Mouse (Mus musculus) MEL-GATA-1-ER (cell line): ENCODE measurements around the gene Med16.
"Not testable (repeated sequence)": the region's sequence is repeated elsewhere in the genome, so short reads cannot be mapped to it uniquely, and the experiment has no call there.

Experiments
- DNase-seq: peaks from one replicate; pipeline ENCODE4 v3.0.0-alpha.2; 2012; ENCODE audit warnings: low read depth; ENCODE audit errors: extremely low read depth

Gene Med16

GRCm38 (mm10) chr10:79917532-79918100 lies 8.9 kb upstream of the Med16 start:
- DNase-seq, result no peak

DNA sequence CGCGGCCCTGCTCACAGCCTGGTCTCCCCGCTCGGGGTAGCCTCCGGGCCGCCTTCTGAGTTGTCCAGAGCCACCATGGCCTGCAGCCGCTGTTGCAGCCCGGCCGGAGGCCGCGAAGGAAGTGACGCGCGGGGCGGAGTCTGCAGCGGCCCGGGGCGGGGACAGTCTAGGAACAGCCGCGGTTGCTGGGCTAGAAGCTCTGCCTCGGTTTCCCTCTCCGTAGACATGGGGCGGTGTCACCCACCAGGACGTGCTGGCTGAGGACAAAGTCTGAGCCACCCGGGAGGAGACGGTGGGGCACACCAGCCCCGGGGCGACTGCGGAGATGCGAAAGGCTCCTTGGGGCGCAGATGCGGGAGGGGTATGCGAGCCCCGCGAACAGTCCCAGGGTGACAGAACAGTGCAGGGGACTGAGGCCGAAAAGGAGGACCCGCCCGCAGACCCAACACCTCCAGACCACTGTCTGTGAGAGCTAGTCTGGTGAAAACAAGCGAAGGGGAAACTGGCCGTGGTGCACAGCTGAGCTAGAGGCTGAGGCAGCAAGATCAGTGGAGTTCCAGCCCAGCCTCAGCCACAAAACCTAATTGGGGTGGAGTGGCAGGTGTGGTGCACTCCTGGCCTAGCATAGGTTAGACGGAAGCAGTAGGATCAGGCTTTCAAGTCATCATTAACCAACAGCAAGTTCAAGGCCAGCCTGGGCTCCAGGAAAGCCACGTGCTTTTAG lies 8.2 kb upstream of the Med16 start, which contains the start of gene Kiss1r:
Kiss1r (plus strand) TSS at position 164 of the 724 bp plus-strand sequence.
- no peak for DNase-seq

DNA sequence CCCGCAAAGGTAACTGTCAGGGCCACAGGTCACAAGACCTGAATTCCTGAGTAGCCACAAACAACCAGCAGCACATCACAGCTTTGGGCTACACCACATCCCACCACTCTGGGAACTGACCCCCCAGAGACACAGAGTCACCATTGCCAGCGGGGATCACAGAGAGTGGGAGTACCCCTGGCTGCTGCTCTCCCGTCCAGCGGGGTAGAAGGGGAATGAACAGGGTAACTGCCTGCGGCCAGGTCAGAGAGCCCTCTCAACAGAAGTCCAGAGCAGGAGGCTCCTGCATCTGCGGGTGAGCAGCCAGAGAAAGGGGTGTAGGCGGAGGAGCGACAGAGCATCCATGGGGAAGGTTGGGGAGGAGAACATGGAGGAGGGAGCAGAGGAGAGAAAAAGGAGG lies 7.4 kb upstream of the Med16 start:
- DNase-seq, result no peak

- no peak for DNase-seq
Measured at GRCm38 (mm10) chr10:79914948-79915596, 6.3 kb upstream of the Med16 start.

GRCm38 (mm10) chr10:79914131-79914947 lies 5.6 kb upstream of the Med16 start:
- peak; percentile 74 for DNase-seq

GRCm38 (mm10) chr10:79912412-79912811 lies 3.7 kb upstream of the Med16 start:
- DNase-seq, result no peak

DNA sequence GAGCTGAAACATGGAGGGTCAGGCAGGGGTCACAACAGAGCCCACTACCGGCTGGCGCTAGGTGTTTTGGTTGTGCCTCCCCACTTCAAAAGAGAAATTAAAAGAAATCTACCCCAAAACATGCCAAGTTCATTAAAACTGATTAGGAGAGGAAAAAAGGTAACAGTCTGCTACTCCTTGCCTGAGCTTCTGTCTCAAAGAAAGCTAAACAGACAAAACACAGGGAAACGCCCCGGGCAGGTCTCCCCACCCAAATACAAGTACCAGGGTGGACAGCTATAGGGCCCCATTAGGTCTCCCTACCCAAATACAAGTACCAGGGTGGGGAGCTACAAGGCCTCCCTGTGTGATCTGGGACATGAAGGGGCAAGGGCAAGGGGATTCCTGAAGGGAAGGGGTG lies 1.8 kb upstream of the Med16 start, which contains the start of gene Gm26602:
Gm26602 (plus strand) TSS at position 301 of the 400 bp plus-strand sequence.
- no peak for DNase-seq

- peak; percentile 86 for DNase-seq
Measured at GRCm38 (mm10) chr10:79909092-79909922, 584 bp upstream of the Med16 start.

GRCm38 (mm10) chr10:79907415-79907814 lies 1.3 kb downstream of the Med16 start:
- DNase-seq, result no peak

DNA sequence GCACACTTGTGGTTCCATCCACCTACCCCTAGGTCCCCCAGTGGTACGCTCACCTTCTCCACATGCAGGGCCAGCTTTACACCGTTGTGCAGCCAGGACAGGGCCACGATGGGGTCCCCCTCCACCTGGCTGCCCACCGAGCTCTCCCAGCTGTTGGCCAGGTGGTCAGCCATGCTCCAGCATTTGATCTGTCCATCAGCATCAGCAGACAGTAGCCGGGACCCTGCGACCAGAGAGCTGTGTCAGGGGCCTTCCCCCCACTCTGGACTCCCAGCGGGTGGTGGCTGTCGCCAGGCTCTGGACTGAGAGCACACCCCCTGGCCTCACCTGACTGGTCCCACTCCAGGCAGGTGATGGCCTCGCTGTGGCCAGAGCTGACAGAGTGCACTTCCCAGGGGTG lies 2.0 kb downstream of the Med16 start:
- DNase-seq, result no peak

DNA sequence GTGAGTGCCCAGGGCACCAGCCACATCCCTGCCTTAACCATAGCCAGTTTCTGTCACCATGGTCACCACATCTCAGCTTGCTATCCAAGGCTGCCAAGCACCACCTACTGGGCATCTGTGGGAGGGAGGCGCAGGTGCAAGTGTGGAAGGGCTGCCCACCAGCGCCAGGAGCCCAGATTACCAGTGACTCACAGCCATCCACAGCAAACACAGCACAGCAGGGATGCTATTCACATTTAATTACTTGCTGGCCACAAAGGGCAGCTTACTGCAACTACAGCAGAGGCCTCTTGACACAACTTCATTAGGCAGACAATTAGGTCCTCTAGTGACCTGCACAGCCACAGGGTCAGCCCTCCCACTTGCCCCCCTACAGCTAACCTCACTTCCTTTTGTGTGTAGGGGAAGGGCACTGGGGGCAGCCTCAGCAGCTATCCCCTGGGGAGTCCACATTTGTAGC lies 7.7 kb downstream of the Med16 start:
- no peak for DNase-seq

DNA sequence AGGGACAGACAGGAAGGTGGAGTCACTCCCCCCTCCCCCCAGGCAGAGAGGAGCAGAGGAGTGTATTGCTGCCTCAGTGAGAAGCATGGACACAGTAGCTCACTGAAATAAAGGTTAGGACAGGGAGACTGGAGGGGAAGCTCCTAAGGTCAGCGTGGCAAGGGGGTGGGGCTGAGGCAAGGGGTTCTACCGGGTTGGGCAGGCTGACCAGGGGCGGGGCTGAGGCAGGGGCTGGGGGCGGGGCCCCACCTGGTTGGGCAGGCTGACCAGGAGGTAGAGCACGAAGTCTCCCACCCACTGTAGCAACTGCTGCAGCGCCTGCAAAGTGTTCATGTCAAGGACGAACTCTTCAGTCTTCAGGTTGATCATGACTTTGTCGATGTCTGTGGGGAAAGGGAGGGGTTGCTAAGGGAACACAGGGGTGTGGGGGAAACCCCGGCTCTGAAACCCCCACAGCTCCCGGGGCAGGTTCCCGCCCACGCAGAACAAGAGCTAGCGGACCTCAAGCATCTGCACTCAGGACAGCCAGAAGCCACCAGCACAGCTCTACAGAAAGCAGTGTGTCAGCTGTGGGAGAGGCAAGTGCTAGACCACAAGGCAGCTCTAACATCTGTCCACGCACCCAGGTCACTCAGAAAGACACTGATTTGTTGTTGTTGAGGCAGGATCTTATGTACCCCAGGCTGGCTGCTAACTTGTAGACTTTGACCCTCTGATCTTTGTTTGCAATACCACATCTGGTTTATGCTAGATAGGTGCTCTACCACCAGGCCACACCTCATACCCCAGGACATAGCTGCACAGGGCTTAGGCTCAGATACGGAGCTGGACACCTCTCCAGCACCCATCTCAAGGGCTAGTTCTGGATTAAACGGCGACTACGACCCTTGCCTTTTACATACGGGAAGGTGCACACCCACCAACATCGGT lies 11.1 kb downstream of the Med16 start:
- DNase-seq, result no peak

DNA sequence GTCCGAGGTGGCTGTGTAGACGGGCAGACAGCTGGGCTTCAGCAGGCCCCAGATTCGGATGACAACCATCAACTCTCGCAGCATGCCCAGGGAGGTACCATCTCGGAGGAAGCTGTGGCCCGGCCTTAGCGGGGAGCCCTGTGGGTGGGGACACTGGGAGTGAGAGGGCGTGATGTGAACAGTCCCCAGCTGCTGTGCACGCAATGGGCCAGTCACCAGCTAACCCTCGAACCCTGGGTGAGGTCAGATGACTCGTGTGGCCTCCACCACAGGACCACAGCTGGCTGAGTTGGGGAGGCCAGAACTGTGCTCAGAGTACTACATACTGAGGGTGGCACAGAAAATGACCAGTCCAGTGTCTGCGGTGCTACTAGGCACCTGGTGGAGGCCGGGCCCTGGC lies 11.9 kb downstream of the Med16 start:
- DNase-seq, result no peak

DNA sequence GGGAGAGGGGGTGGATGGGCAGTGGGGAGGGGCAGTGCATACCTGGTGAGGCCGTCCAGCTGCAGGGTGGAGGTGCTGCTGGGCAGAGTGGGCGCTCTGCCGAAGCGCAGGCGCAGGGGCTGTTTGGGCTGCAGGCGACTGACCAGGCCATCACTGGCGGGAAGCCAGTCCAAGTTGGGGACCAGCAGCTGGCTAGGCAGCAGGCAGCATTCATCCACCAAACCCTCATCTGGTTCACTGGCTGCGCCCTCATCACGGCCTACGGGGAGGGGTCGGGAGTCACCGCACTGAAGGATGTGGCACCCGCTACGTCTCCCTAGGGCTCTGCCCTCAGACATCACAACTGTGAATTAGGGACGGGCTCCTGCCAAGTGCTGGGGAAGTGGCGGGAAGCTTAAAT lies 12.4 kb downstream of the Med16 start:
- DNase-seq, result no peak

DNA sequence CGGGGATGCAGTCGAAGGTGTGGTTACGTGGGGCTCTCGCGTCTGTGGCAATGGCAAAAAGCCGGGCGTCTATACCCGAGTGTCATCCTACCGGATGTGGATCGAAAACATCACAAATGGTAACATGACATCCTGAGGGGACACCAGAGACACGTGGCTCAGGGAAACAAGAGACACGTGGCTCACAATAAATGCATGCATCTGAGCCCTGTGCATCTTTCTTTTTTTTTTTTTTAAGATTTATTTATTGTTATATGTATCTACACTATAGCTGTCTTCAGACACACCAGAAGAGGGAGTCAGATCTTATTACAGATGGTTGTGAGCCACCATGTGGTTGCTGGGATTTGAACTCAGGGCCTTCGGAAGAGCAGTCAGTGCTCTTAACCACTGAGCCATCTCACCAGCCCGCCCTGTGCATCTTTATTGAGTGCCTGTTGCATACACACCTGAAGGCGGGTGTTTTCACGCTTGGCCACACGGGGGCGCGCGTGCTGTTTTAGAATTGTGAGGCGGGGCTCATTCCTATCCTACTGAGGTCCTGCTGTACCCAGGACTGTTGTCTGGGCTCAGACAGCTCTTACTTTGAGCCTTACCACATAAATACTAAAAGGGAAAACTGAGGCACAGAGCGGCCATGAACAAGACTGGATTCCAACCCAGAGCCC lies 16.1 kb downstream of the Med16 start:
- DNase-seq, result not testable (repeated sequence)

- no peak for DNase-seq
Measured at GRCm38 (mm10) chr10:79890670-79891069, 18.1 kb downstream of the Med16 start, which contains the start of gene Cfd. Gene Cfd (plus strand): TSS chr10:79890853.

GRCm38 (mm10) chr10:79889386-79889785 lies 19.3 kb downstream of the Med16 start:
- DNase-seq, result no peak

- no peak for DNase-seq
Measured at GRCm38 (mm10) chr10:79886611-79887010, 22.1 kb downstream of the Med16 start.

GRCm38 (mm10) chr10:79886054-79886453 lies 22.7 kb downstream of the Med16 start, which contains the start of gene Elane:
Gene Elane (plus strand): TSS chr10:79886247.
- DNase-seq, result no peak
